Mouse (Mus musculus): ENCODE measurements around the gene Cfap74.
"Not testable (repeated sequence)": the region's sequence is repeated elsewhere in the genome, so short reads cannot be mapped to it uniquely, and the experiment has no call there.

Cfap74 gene

GRCm38 (mm10) chr4:155408695-155409057 is 314 bp upstream of the Cfap74 start:
- DNase-seq (ENCODE audit: low read depth, low spot score): no peak

- no peak for DNase-seq (ENCODE audit: low read depth, low spot score)
These were observed 3.1 kb downstream of the Cfap74 start for GRCm38 (mm10) chr4:155412124-155412523.

GRCm38 (mm10) chr4:155413641-155414335 is 4.8 kb downstream of the Cfap74 start:
- DNase-seq (ENCODE audit: low read depth, low spot score): no peak

GRCm38 (mm10) chr4:155414656-155415235 is 5.8 kb downstream of the Cfap74 start:
- no peak for DNase-seq (ENCODE audit: low read depth, low spot score)

GRCm38 (mm10) chr4:155420137-155420536 is 11.1 kb downstream of the Cfap74 start:
- DNase-seq (ENCODE audit: low read depth, low spot score): no peak

GRCm38 (mm10) chr4:155421412-155422370 is 12.7 kb downstream of the Cfap74 start:
- DNase-seq (ENCODE audit: low read depth, low spot score): not testable (repeated sequence)

- no peak for DNase-seq (ENCODE audit: low read depth, low spot score)
These were observed 15.0 kb downstream of the Cfap74 start for GRCm38 (mm10) chr4:155423988-155424387.

GRCm38 (mm10) chr4:155426272-155426671 is 17.3 kb downstream of the Cfap74 start:
- DNase-seq (ENCODE audit: low read depth, low spot score): no peak

- DNase-seq (ENCODE audit: low read depth, low spot score): no peak
These were observed 19.5 kb downstream of the Cfap74 start for GRCm38 (mm10) chr4:155428442-155428841.

- no peak for DNase-seq (ENCODE audit: low read depth, low spot score)
These were observed 20.2 kb downstream of the Cfap74 start for GRCm38 (mm10) chr4:155429202-155429601.

- no peak for DNase-seq (ENCODE audit: low read depth, low spot score)
These were observed 23.4 kb downstream of the Cfap74 start for GRCm38 (mm10) chr4:155432358-155432757.

- DNase-seq (ENCODE audit: low read depth, low spot score): no peak
These were observed 25.0 kb downstream of the Cfap74 start for GRCm38 (mm10) chr4:155433993-155434392.

- no peak for DNase-seq (ENCODE audit: low read depth, low spot score)
These were observed 33.8 kb downstream of the Cfap74 start for GRCm38 (mm10) chr4:155442808-155443207.

- no peak for DNase-seq (ENCODE audit: low read depth, low spot score)
These were observed 42.6 kb downstream of the Cfap74 start for GRCm38 (mm10) chr4:155451597-155451996.

- no peak for DNase-seq (ENCODE audit: low read depth, low spot score)
These were observed 49.6 kb downstream of the Cfap74 start for GRCm38 (mm10) chr4:155458575-155458974.

GRCm38 (mm10) chr4:155463050-155463449 is 54.1 kb downstream of the Cfap74 start:
- no peak for DNase-seq (ENCODE audit: low read depth, low spot score)

GRCm38 (mm10) chr4:155463611-155464010 is 54.6 kb downstream of the Cfap74 start:
- no peak for DNase-seq (ENCODE audit: low read depth, low spot score)

GRCm38 (mm10) chr4:155464061-155464460 is 55.1 kb downstream of the Cfap74 start:
- DNase-seq (ENCODE audit: low read depth, low spot score): no peak

- no peak for DNase-seq (ENCODE audit: low read depth, low spot score)
These were observed 56.6 kb downstream of the Cfap74 start for GRCm38 (mm10) chr4:155465607-155466006.

- DNase-seq (ENCODE audit: low read depth, low spot score): no peak
These were observed 57.1 kb downstream of the Cfap74 start for GRCm38 (mm10) chr4:155466080-155466479.

GRCm38 (mm10) chr4:155467237-155468010 is 58.4 kb downstream of the Cfap74 start:
- DNase-seq (ENCODE audit: low read depth, low spot score): no peak

- no peak for DNase-seq (ENCODE audit: low read depth, low spot score)
These were observed 60.0 kb downstream of the Cfap74 start, which contains the start of gene Tmem52 for GRCm38 (mm10) chr4:155468952-155469351. Gene Tmem52, plus strand, starts transcription at chr4:155469114.
